Mouse (Mus musculus) C2C12 (cell line): ENCODE measurements around the gene Pou2f1.

Source experiments
- CEBPB ChIP-seq: IDR thresholded peaks from one replicate; pipeline ENCODE4 v1.6.1; 2011; ENCODE audit warnings: low read depth, mild to moderate bottlenecking, control low read depth, moderate library complexity
- CTCF ChIP-seq: IDR thresholded peaks from one replicate; pipeline ENCODE4 v1.5.1; 2011; ENCODE audit not compliant: control insufficient read depth, insufficient read depth, insufficient read length
- MAX ChIP-seq: IDR thresholded peaks from one replicate; pipeline ENCODE4 v1.6.1; 2011; ENCODE audit warnings: mild to moderate bottlenecking, control low read depth
- MYOD1 ChIP-seq: IDR thresholded peaks from one replicate; pipeline ENCODE4 v1.6.1; 2011; ENCODE audit warnings: low read depth; ENCODE audit not compliant: control insufficient read depth, insufficient read length
- MYOG ChIP-seq: IDR thresholded peaks from one replicate; pipeline ENCODE4 v1.6.1; 2011; ENCODE audit not compliant: control insufficient read depth, insufficient read length; ENCODE audit errors: extremely low read depth
- USF1 ChIP-seq: IDR thresholded peaks from one replicate; pipeline ENCODE4 v1.6.1; 2011; ENCODE audit warnings: low read depth, mild to moderate bottlenecking, control low read depth, moderate library complexity

GRCm38 (mm10) chr1:165921026-165921425 lies 81.5 kb downstream of the Pou2f1 start:
- TF ChIP-seq CTCF (no peak), MAX (no peak), CEBPB (no peak), USF1 (no peak), MYOG (no peak), MYOD1 (no peak)
